Mouse (Mus musculus) kidney, adult 2 months (tissue): Measurements from ENCODE around the gene Phox2b. TPM values are rescaled to one million over a fixed set of nuclear protein-coding genes. Genes with fewer than 3 reads are reported as not detected.
A peak's percentile ranks its signal among the peaks of the same experiment; 100 is the strongest.

Experiments used
- DNase-seq: peaks from one replicate; pipeline ENCODE4 v3.0.0; 2021
- H3K27ac ChIP-seq: fragments of 200-500 bp; 2 replicates; pipeline ENCODE4 v1.5.1; 2012; ENCODE audit warnings: low read depth, low read length, control low read depth, inconsistent platforms; ENCODE audit not compliant: insufficient read depth
- H3K27me3 ChIP-seq: fragments of 200-500 bp; replicated peaks from 2 replicates; pipeline ENCODE4 v1.6.1; 2012; ENCODE audit warnings: mild to moderate bottlenecking, moderate library complexity, low read length, inconsistent platforms; ENCODE audit not compliant: control insufficient read depth, insufficient read depth
- H3K36me3 ChIP-seq: fragments of 200-500 bp; 2 replicates; pipeline ENCODE4 v1.6.1; 2012; ENCODE audit warnings: mild to moderate bottlenecking, moderate library complexity, low read length, inconsistent platforms; ENCODE audit not compliant: control insufficient read depth, insufficient read depth
- H3K4me1 ChIP-seq: fragments of 200-500 bp; 2 replicates; pipeline ENCODE4 v1.6.1; 2011; ENCODE audit warnings: low read length; ENCODE audit not compliant: control insufficient read depth, insufficient read depth
- H3K4me3 ChIP-seq: fragments of 200-500 bp; 2 replicates; pipeline ENCODE4 v1.5.1; 2011; ENCODE audit warnings: mild to moderate bottlenecking, low read depth, low read length, control low read depth; ENCODE audit not compliant: insufficient read depth
- CTCF ChIP-seq: fragments of 200-500 bp; conservative IDR thresholded peaks from 2 replicates; pipeline ENCODE4 v1.5.1; 2011; ENCODE audit warnings: low read depth, mild to moderate bottlenecking, control low read depth, low read length, moderate library complexity, mixed read lengths; ENCODE audit not compliant: insufficient read depth, insufficient read length
- POLR2A ChIP-seq: fragments of 200-500 bp; IDR thresholded peaks from one replicate; pipeline ENCODE4 v1.6.1; 2011; ENCODE audit warnings: low read depth, low read length, control low read depth
- WGBS: fragments of 180-500 bp; shearing (Covaris S2); methylation state at CpG from one replicate; pipeline ENCODE4 v1.1.7; 2018; 5-methylcytosine and 5-hydroxymethylcytosine counted together
- polyA plus RNA-seq: library from polyadenylated mRNA; depleted of rRNA; stranded (reverse); fragments of >200 nt; gene quantifications from 2 replicates; pipeline ENCODE4 v1.2.3, GENCODE M21; 2012

Phox2b gene
- polyA plus RNA-seq, 1 experiment: 0.31 TPM

DNA sequence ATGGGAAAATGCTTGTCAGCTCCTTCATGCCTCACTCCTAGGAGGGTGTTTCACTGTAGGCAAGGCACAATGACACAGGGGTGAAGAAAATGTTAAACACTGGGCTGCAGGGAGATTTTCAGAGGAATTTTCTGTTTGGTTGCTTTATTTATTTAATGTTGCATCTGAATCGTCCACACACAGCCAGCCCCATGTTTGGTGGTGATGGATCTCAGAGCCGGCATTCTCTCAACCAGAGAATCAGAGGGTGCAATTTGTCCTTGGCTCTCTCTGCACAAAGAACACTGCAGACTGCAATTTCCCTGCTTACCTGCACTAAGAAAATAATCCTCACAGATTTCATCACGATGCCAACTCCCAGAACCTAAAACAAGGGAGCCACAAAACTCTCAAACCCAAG is 3.9 kb upstream of the Phox2b start:
- Histone ChIP-seq H3K36me3 (no peaks in the 10 kb centered on the region), H3K4me3 (no peak overlapping the region), H3K27me3 (peaks cover 9% of the 10 kb centered on the region; the same call in 1 of the 2 replicates), H3K4me1 (no peaks in the 10 kb centered on the region), H3K27ac (no peak overlapping the region)
- TF ChIP-seq POLR2A: no peak
- TF ChIP-seq CTCF: no peak
- DNase-seq: no peak
- 21% methylated on average over 3 of the region's 3 CpGs for WGBS

DNA sequence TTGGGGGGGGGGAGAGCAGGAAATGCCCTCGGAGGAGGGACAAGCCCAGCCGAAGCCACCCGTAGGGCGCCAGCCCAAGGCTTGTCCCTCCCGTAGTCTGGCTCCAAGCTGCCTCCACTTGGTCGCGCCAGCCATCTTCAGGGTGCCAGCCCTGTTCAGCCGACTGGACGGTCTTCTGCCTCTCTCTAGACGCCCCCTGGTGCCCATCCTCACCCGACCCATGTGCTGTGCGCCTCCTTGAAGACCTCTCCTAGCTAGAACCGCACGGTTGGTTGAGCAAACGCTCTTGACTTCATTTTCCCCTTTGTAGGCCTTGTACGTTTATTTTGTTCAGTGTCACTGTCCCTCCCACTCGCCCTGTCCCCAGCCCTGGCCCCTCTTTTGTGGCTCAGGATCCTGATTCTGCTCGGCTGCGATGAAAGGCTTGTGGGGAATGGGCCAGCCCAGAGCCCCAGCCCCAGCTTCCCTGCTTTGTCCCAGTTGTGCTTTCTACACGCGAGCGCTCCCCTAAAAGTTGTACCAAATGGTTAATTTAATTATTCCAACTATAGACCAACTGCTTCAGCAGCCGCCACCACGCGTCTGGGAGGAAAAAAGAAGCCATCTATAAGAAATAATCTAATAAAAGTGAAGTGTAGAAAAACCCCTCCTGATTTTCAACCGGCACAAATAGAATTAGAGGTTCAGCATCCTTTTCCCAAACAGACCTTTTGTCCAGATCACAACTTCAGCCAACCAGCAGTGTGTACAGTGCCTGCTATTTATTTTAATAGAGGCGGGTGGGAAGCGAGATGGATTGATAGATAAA is 2.9 kb upstream of the Phox2b start:
- Histone ChIP-seq H3K4me3 (no peak overlapping the region), H3K36me3 (no peaks in the 10 kb centered on the region), H3K27me3 (peaks cover 9% of the 10 kb centered on the region; the same call in 1 of the 2 replicates), H3K4me1 (no peaks in the 10 kb centered on the region), H3K27ac (no peak overlapping the region)
- 7% methylated on average over 28 of the region's 28 CpGs for WGBS
- TF ChIP-seq CTCF: no peak
- no peak for TF ChIP-seq POLR2A
- no peak for DNase-seq

DNA sequence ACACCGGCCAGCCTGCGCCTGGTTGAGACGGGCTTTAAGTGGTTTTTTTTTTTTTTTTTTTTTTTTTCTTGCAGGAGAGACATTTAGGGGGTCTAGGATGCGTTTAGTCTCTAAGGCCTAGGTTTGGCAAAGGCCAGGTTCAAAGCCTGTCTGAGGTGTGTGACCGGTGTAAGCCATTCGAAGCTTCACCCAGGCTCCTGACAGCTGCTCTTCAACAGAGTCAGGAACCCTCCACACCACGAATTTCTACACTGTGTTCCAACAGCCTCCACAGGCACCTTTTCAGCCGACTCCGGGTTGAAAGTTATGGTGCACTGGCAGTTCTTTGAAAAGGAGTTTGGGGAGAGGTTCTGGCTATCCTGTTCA is 2.3 kb upstream of the Phox2b start:
- no peak for DNase-seq
- no peak overlapping the region for H3K27ac ChIP-seq
- no peaks in the 10 kb centered on the region for H3K36me3 ChIP-seq
- H3K4me3 ChIP-seq: no peak overlapping the region
- 8% methylated on average over 9 of the region's 9 CpGs for WGBS
- no peaks in the 10 kb centered on the region for H3K4me1 ChIP-seq
- no peak for TF ChIP-seq POLR2A
- no peak for TF ChIP-seq CTCF
- H3K27me3 ChIP-seq: peaks cover 9% of the 10 kb centered on the region; the same call in 1 of the 2 replicates

DNA sequence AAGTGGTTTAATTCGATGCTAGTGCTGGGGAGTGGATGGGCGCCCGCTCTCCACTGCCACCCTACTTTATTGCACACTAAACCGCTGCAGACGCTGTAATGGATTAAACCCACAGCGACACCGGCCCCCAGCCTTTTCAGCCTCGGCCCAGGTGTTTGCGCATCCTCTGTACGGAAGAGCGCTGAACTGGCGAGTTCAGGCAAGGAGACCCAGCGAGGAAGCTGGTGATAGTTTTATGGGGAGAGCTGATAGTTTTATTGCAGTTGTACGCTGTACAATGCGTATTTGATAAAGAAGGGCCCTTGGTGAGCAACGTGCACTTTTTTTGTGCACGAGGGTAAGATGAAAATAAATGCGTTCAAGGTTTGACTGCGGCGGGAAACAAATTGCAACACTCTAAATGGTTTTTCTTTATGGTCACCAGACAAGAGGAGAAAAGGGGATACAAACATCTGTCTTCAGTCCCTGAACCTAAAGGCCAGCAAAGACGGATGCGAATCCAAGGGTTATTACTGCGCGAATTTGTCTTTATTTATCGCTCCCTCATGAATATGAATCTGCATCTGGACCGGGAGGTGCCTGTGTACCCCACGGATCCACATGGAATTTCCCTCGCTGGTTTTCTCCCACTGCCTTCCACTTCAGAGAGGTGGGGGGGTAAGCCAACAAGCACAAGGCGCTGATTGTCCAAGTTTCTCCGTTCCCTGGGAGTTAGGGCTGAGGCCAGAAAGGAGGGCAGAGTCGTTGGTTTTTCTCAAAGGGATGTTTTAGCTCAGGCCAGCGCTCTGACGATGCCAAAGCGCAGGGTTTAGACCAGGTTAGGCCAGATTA is 1.7 kb upstream of the Phox2b start:
- Histone ChIP-seq H3K27me3 (peaks cover 15% of the 10 kb centered on the region), H3K27ac (no peak overlapping the region), H3K4me1 (no peaks in the 10 kb centered on the region), H3K36me3 (no peaks in the 10 kb centered on the region), H3K4me3 (no peak overlapping the region)
- no peak for DNase-seq
- no peak for TF ChIP-seq POLR2A
- WGBS: 9% methylated on average over 34 of the region's 34 CpGs

DNA sequence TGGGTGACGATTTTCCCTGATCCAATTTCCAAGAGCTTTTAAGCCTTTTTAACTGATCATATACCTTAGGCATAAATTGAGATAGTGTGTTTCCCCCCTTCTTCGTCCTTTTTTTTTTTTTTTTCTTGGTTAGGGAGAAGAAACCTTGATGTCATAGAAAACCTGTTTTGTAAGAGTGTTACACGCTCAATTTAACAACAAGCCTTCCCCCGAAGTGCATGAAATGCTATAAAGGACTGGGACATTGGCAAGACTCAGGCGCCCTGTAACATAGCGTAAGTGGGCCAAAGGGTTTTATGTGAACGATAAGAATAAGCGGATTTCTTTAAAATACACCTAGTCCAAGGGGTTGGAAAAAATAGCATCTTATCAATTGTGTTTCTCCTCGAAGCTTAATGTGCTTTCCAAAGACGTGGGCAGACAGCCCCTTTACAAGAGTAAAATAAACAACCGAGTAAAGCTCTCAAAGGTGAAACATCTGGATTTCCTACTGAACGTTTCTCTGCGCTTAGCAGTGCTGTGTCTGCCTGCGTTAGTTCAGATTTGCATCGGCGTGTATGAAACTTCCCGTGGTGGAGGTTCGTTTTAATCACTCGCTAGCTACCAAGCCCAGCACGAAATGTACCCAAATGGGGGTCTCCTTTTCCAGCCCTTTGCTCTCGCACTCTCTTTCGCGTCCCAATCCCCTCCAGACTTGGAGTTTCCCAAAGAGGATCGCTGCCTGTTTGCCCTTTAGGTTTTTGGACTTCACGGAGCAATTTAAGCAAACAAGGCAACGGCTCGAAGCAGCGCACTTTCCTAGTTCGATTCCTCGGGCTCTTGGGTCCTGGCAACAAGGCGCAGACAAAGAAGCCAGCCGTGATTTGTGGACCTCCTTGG is 531 bp upstream of the Phox2b start:
- no peaks in the 10 kb centered on the region for H3K4me1 ChIP-seq
- H3K4me3 ChIP-seq: no peak overlapping the region
- no peak overlapping the region for H3K27ac ChIP-seq
- 8% methylated on average over 32 of the region's 32 CpGs for WGBS
- peaks cover 15% of the 10 kb centered on the region for H3K27me3 ChIP-seq
- no peaks in the 10 kb centered on the region for H3K36me3 ChIP-seq
- TF ChIP-seq POLR2A (no peak), CTCF (no peak)
- peak; percentile 8 for DNase-seq

DNA sequence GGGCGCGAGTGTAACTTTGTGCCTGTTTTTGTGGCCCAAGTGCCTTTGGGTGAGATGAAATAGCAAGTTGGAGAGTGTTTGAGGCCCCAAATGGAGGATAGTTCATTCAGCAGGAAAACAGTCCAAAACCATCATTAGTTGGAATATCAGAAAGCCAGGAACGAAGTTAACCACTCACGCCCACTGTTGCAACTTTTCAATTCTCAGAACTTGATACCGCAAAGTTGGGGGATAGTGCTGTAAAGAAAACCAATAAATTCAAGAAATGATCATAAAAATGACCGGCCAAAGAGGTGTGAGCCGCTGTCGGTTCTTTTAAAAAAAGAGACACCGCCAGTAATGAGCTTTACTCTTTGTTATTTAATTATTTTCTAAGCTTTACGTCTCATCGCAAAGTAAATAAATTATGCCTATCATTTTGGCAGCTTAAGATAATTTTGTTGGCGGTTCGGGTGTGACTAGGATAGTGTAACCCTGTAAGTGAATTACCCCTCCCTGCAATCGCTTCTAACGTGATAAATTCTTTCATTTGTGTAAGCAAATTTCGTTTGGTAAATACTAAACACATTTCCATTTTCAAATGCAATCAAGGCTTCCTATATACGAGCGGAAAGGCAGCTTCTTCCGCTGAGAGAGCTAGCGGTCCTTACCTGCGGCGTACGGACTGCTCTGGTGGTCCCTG is 909 bp downstream of the Phox2b start:
- peaks cover 19% of the 10 kb centered on the region for H3K27me3 ChIP-seq
- 10% methylated on average over 23 of the region's 23 CpGs for WGBS

More for the DNA sequence above, 909 bp downstream of the Phox2b start:
- Histone ChIP-seq H3K36me3 (no peaks in the 10 kb centered on the region), H3K27ac (no peak overlapping the region), H3K4me3 (no peak overlapping the region), H3K4me1 (no peaks in the 10 kb centered on the region)
- no peak for DNase-seq
- TF ChIP-seq POLR2A (no peak), CTCF (no peak)
